Mouse (Mus musculus) myocyte (in vitro differentiated cells): ENCODE measurements around the gene Lgr6. TPM values are rescaled to one million over a fixed set of nuclear protein-coding genes. Genes with fewer than 3 reads are reported as not detected.

Experiments
- H3K27me3 ChIP-seq: one replicate; pipeline ENCODE4 v1.6.1; 2011; ENCODE audit not compliant: control insufficient read depth, insufficient read depth, insufficient read length
- H3K36me3 ChIP-seq: one replicate; pipeline ENCODE4 v1.6.1; 2011; ENCODE audit not compliant: control insufficient read depth, insufficient read depth
- H3K4me2 ChIP-seq: one replicate; pipeline ENCODE4 v1.6.1; 2011; ENCODE audit warnings: low read depth, control low read depth
- H3K4me3 ChIP-seq: one replicate; pipeline ENCODE4 v1.5.1; 2011; ENCODE audit warnings: mild to moderate bottlenecking, control low read depth, moderate library complexity
- H3K79me2 ChIP-seq: one replicate; pipeline ENCODE4 v1.6.1; 2011; ENCODE audit not compliant: control insufficient read depth, insufficient read depth
- H3ac ChIP-seq: one replicate; pipeline ENCODE4 v1.6.1; 2011; ENCODE audit not compliant: control insufficient read depth, insufficient read length
- CEBPB ChIP-seq: IDR thresholded peaks from 2 replicates; pipeline ENCODE4 v1.6.1; 2011; ENCODE audit warnings: mild to moderate bottlenecking, moderate library complexity; ENCODE audit not compliant: poor library complexity, insufficient read depth, severe bottlenecking
- E2F4 ChIP-seq: IDR thresholded peaks from one replicate; pipeline ENCODE4 v1.6.1; 2011; ENCODE audit warnings: mild to moderate bottlenecking, control low read depth, moderate library complexity; ENCODE audit not compliant: insufficient read depth
- MAX ChIP-seq: IDR thresholded peaks from one replicate; pipeline ENCODE4 v1.6.1; 2011; ENCODE audit warnings: low read depth, mild to moderate bottlenecking, control low read depth
- MYOD1 ChIP-seq, 3 experiments: IDR thresholded peaks; one replicate each; pipeline ENCODE4 v1.6.1; 2011; ENCODE audit warnings: control low read depth in 2 of 3, low read depth in 2 of 3, mild to moderate bottlenecking in 2 of 3, moderate library complexity in 1 of 3; ENCODE audit not compliant: insufficient read length in 2 of 3, control insufficient read depth in 1 of 3
- MYOG ChIP-seq, 3 experiments: IDR thresholded peaks; one replicate each; pipeline ENCODE4 v1.6.1; 2011; ENCODE audit warnings: control low read depth in 2 of 3, low read depth in 2 of 3, mild to moderate bottlenecking in 2 of 3; ENCODE audit not compliant: insufficient read length in 2 of 3, control insufficient read depth in 1 of 3, insufficient read depth in 1 of 3
- POLR2A ChIP-seq: IDR thresholded peaks from one replicate; pipeline ENCODE4 v1.6.1; 2011; ENCODE audit warnings: low read depth, mild to moderate bottlenecking, control low read depth, moderate library complexity; ENCODE audit not compliant: insufficient read length
- POLR2AphosphoS2 ChIP-seq: IDR thresholded peaks from one replicate; pipeline ENCODE4 v1.6.1; 2011; ENCODE audit warnings: low read depth, control low read depth; ENCODE audit not compliant: insufficient read length
- REST ChIP-seq: IDR thresholded peaks from one replicate; pipeline ENCODE4 v1.6.1; 2011; ENCODE audit warnings: mild to moderate bottlenecking, control low read depth, moderate library complexity; ENCODE audit not compliant: insufficient read depth, insufficient read length
- SRF ChIP-seq: IDR thresholded peaks from one replicate; pipeline ENCODE4 v1.6.1; 2011; ENCODE audit warnings: low read depth; ENCODE audit not compliant: control insufficient read depth, insufficient read length
- TCF12 ChIP-seq: IDR thresholded peaks from one replicate; pipeline ENCODE4 v1.6.1; 2011; ENCODE audit warnings: mild to moderate bottlenecking, control low read depth; ENCODE audit not compliant: poor library complexity, insufficient read depth, severe bottlenecking
- TCF3 ChIP-seq: IDR thresholded peaks from one replicate; pipeline ENCODE4 v1.6.1; 2011; ENCODE audit warnings: low read depth, control low read depth; ENCODE audit not compliant: insufficient read length
- USF1 ChIP-seq: IDR thresholded peaks from one replicate; pipeline ENCODE4 v1.6.1; 2011; ENCODE audit warnings: low read depth, mild to moderate bottlenecking, control low read depth, moderate library complexity
- polyA plus RNA-seq: library from polyadenylated mRNA; unstranded; fragments of >200 nt; fragmentation: generic; extraction: Trizol; gene quantifications from one replicate; pipeline ENCODE4 v1.2.1, GENCODE M21; 2012; ENCODE audit warnings: missing spikeins

The Lgr6 gene
- polyA plus RNA-seq, 1 experiment = 2.1 TPM

GRCm38 (mm10) chr1:135142452-135142851 is 37.4 kb upstream of the Lgr6 start:
- no peak overlapping the region for H3K4me2 ChIP-seq
- no peak overlapping the region for H3K4me3 ChIP-seq
- no peak overlapping the region for H3ac ChIP-seq
- H3K36me3 ChIP-seq = no peaks in the 10 kb centered on the region
- TF ChIP-seq REST (no peak), SRF (no peak), CEBPB (no peak)
- peaks cover 3% of the 10 kb centered on the region for H3K79me2 ChIP-seq
- no peaks in the 10 kb centered on the region for H3K27me3 ChIP-seq

GRCm38 (mm10) chr1:135139906-135140305 is 34.8 kb upstream of the Lgr6 start:
- no peak for TF ChIP-seq POLR2AphosphoS2
- TF ChIP-seq MYOD1 (IDR thresholded peaks at IDR 0.05; ENCODE audit: control insufficient read depth in 1 of 3, insufficient read length in 2 of 3, low read depth in 2 of 3) = no peak
- TF ChIP-seq E2F4 = no peak
- TF ChIP-seq TCF3 = no peak
- no peak for TF ChIP-seq SRF
- TF ChIP-seq MYOG (IDR thresholded peaks at IDR 0.05; ENCODE audit: control insufficient read depth in 1 of 3, insufficient read depth in 1 of 3, insufficient read length in 2 of 3, low read depth in 2 of 3) = no peak
- TF ChIP-seq CEBPB = no peak
- TF ChIP-seq POLR2A = no peak
- TF ChIP-seq MAX = no peak
- TF ChIP-seq REST = no peak
- TF ChIP-seq TCF12 = no peak
- TF ChIP-seq USF1 = no peak

GRCm38 (mm10) chr1:135136500-135136899 is 31.4 kb upstream of the Lgr6 start:
- Histone ChIP-seq H3K27me3 (no peaks in the 10 kb centered on the region), H3K4me2 (no peak overlapping the region), H3ac (no peak overlapping the region), H3K79me2 (no peaks in the 10 kb centered on the region), H3K4me3 (no peak overlapping the region), H3K36me3 (no peaks in the 10 kb centered on the region)
- TF ChIP-seq TCF3 = no peak
- no peak for TF ChIP-seq MYOD1 (IDR thresholded peaks at IDR 0.05; ENCODE audit: control insufficient read depth in 1 of 3, insufficient read length in 2 of 3, low read depth in 2 of 3)
- no peak for TF ChIP-seq MYOG (IDR thresholded peaks at IDR 0.05; ENCODE audit: control insufficient read depth in 1 of 3, insufficient read depth in 1 of 3, insufficient read length in 2 of 3, low read depth in 2 of 3)
- TF ChIP-seq POLR2AphosphoS2 = no peak
- TF ChIP-seq POLR2A = no peak
- no peak for TF ChIP-seq SRF
- no peak for TF ChIP-seq REST
- no peak for TF ChIP-seq E2F4
- TF ChIP-seq MAX = no peak
- no peak for TF ChIP-seq TCF12

More at GRCm38 (mm10) chr1:135139906-135140305, 34.8 kb upstream of the Lgr6 start:
- no peaks in the 10 kb centered on the region for H3K27me3 ChIP-seq
- no peak overlapping the region for H3K4me3 ChIP-seq
- no peaks in the 10 kb centered on the region for H3K36me3 ChIP-seq
- H3ac ChIP-seq = no peak overlapping the region
- H3K79me2 ChIP-seq = no peaks in the 10 kb centered on the region
- H3K4me2 ChIP-seq = no peak overlapping the region

GRCm38 (mm10) chr1:135135111-135135787 is 30.2 kb upstream of the Lgr6 start:
- Histone ChIP-seq H3K36me3 (no peaks in the 10 kb centered on the region), H3ac (no peak overlapping the region), H3K27me3 (no peaks in the 10 kb centered on the region), H3K79me2 (no peaks in the 10 kb centered on the region), H3K4me2 (no peak overlapping the region), H3K4me3 (no peak overlapping the region)
- TF ChIP-seq MYOG (IDR thresholded peaks at IDR 0.05; ENCODE audit: control insufficient read depth in 1 of 3, insufficient read depth in 1 of 3, insufficient read length in 2 of 3, low read depth in 2 of 3) (no peak), CEBPB (no peak), USF1 (no peak), MAX (no peak), E2F4 (no peak), SRF (no peak), TCF3 (no peak), MYOD1 (IDR thresholded peaks at IDR 0.05; ENCODE audit: control insufficient read depth in 1 of 3, insufficient read length in 2 of 3, low read depth in 2 of 3) (no peak)

- no peak overlapping the region for H3K4me2 ChIP-seq
Measured at GRCm38 (mm10) chr1:135133678-135134435, 28.8 kb upstream of the Lgr6 start.

More at GRCm38 (mm10) chr1:135133678-135134435, 28.8 kb upstream of the Lgr6 start:
- Histone ChIP-seq H3ac (no peak overlapping the region), H3K4me3 (no peak overlapping the region), H3K79me2 (no peaks in the 10 kb centered on the region), H3K27me3 (no peaks in the 10 kb centered on the region), H3K36me3 (no peaks in the 10 kb centered on the region)
- no peak for TF ChIP-seq TCF3
- TF ChIP-seq MYOD1 (IDR thresholded peaks at IDR 0.05; ENCODE audit: control insufficient read depth in 1 of 3, insufficient read length in 2 of 3, low read depth in 2 of 3) = no peak
- no peak for TF ChIP-seq USF1
- no peak for TF ChIP-seq E2F4
- no peak for TF ChIP-seq SRF
- TF ChIP-seq REST = no peak
